Mouse (Mus musculus): ENCODE results near the gene Atf1. TPM values are rescaled to one million over a fixed set of nuclear protein-coding genes. Genes with fewer than 3 reads are reported as not detected.
A peak's percentile ranks its signal among the peaks of the same experiment; 100 is the strongest.

The Atf1 gene
- total and polyA plus RNA-seq, 3 experiments = 41.8 to 854 (median 183) TPM

DNA sequence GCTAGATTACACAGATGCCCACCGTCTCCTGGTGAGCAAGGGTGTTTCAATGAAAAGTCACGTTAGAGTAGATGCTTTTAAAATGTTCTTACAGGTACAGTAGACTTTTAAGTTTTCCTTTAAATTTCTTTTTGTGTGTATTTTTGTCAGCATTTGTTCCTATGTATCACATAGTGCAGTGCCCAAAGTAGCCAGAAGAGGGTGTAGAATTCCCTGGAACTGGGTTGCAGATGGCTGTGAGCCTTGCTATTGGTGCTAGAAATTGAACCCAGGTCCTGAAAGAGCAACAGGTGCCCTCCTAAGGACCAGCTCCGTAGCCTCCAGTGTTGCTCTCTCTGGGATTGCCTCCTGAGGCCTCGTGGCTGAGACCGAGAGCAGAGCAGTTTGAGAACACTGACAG lies 39.1 kb upstream of the Atf1 start:
- peaks cover 7 to 33% of the 10 kb centered on the region in 2 experiments for H3K4me1 ChIP-seq (ENCODE audit: control insufficient read depth in 1 of 2, insufficient read depth in 2 of 2, low read length in 2 of 2)
- H3K27ac ChIP-seq (ENCODE audit: control insufficient read depth, low read depth, low read length) = no peak overlapping the region
- TF ChIP-seq CTCF (IDR thresholded peaks at IDR 0.05 in 2 of 3, conservative IDR thresholded peaks at IDR 0.05 in 1 of 3; ENCODE audit: control insufficient read depth in 1 of 3, insufficient read depth in 1 of 3, low read depth in 2 of 3, low read length in 3 of 3, poor library complexity in 1 of 3, severe bottlenecking in 1 of 3) (peak in 2 of 3 experiments; percentile 58 to 61; a peak in 4 of 6 replicates), MYB (IDR thresholded peaks at IDR 0.05; ENCODE audit: low read depth, low read length) (no peak), SMC3 (IDR thresholded peaks at IDR 0.05; ENCODE audit: low read depth, low read length) (peak; percentile 51), EP300 (IDR thresholded peaks at IDR 0.05; ENCODE audit: low read depth in 1 of 2, low read length in 2 of 2) (peak in 1 of 2 experiments; percentile 23; a peak in 2 of 4 replicates), RAD21 (IDR thresholded peaks at IDR 0.05; ENCODE audit: low read depth, low read length) (peak; percentile 31)
- peaks cover 3 to 34% of the 10 kb centered on the region in 2 experiments; a peak in 3 of 4 replicates for H3K36me3 ChIP-seq (ENCODE audit: control insufficient read depth in 1 of 2, insufficient read depth in 2 of 2, low read length in 2 of 2)
- no peaks in the 10 kb centered on the region for H3K27me3 ChIP-seq (ENCODE audit: control insufficient read depth in 1 of 2, insufficient read depth in 2 of 2, low read length in 2 of 2)
- no peak overlapping the region for H3K4me3 ChIP-seq (ENCODE audit: control insufficient read depth in 1 of 2, insufficient read depth in 1 of 2, low read depth in 2 of 2, low read length in 2 of 2)
- H3K79me2 ChIP-seq (ENCODE audit: control insufficient read depth, insufficient read depth, low read length, poor library complexity) = no peaks in the 10 kb centered on the region
- peak; percentile 52 for DNase-seq (ENCODE audit: low read depth, low spot score)
- H3K9ac ChIP-seq (ENCODE audit: control insufficient read depth, low read depth, low read length, poor library complexity, severe bottlenecking) = no peak overlapping the region
- no peaks in the 10 kb centered on the region for H3K9me3 ChIP-seq (replicated peaks; ENCODE audit: insufficient read depth, low read length)

DNA sequence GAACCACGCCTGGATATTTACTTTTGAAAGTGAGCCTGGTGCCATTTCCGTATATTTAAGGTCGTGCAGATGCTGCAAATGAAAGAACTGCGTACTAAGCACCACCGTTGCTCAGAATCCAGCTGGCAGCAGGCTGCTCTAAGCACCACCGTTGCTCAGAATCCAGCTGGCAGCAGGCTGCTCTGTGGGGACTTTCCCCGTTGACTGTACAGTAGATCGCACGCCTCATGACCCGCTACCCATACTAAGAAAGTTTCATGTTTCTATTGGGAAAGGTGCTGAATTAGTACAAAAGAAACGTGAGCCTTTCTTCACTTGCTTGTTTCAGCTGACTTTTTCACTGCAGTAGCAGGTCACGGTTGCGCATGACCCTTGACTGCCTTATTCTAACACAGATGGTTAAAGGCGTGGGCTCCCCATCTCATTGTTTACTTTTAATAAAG lies 38.6 kb upstream of the Atf1 start:
- Histone ChIP-seq H3K27me3 (ENCODE audit: control insufficient read depth in 1 of 2, insufficient read depth in 2 of 2, low read length in 2 of 2) (no peaks in the 10 kb centered on the region), H3K27ac (ENCODE audit: control insufficient read depth, low read depth, low read length) (no peak overlapping the region), H3K79me2 (ENCODE audit: control insufficient read depth, insufficient read depth, low read length, poor library complexity) (no peaks in the 10 kb centered on the region), H3K4me1 (ENCODE audit: control insufficient read depth in 1 of 2, insufficient read depth in 2 of 2, low read length in 2 of 2) (peaks cover 7 to 33% of the 10 kb centered on the region in 2 experiments), H3K36me3 (ENCODE audit: control insufficient read depth in 1 of 2, insufficient read depth in 2 of 2, low read length in 2 of 2) (peaks cover 3 to 34% of the 10 kb centered on the region in 2 experiments; a peak in 3 of 4 replicates), H3K9me3 (replicated peaks; ENCODE audit: insufficient read depth, low read length) (no peaks in the 10 kb centered on the region), H3K9ac (ENCODE audit: control insufficient read depth, low read depth, low read length, poor library complexity, severe bottlenecking) (no peak overlapping the region), H3K4me3 (ENCODE audit: control insufficient read depth in 1 of 2, insufficient read depth in 1 of 2, low read depth in 2 of 2, low read length in 2 of 2) (no peak overlapping the region)
- TF ChIP-seq KAT2A (conservative IDR thresholded peaks at IDR 0.05; ENCODE audit: low read depth, low read length) = no peak
- no peak for TF ChIP-seq USF2 (IDR thresholded peaks at IDR 0.05; ENCODE audit: borderline replicate concordance in 1 of 2, insufficient read depth in 1 of 2, low read depth in 1 of 2, low read length in 2 of 2)
- no peak for DNase-seq (ENCODE audit: low read depth, low spot score)

GRCm38 (mm10) chr15:100190083-100190482 lies 37.5 kb upstream of the Atf1 start:
- H3K27ac ChIP-seq (ENCODE audit: control insufficient read depth, low read depth, low read length) = no peak overlapping the region
- no peak overlapping the region for H3K4me3 ChIP-seq (ENCODE audit: control insufficient read depth in 1 of 2, insufficient read depth in 1 of 2, low read depth in 2 of 2, low read length in 2 of 2)
- no peaks in the 10 kb centered on the region for H3K27me3 ChIP-seq (ENCODE audit: control insufficient read depth in 1 of 2, insufficient read depth in 2 of 2, low read length in 2 of 2)
- peaks cover 7 to 26% of the 10 kb centered on the region in 2 experiments for H3K4me1 ChIP-seq (ENCODE audit: control insufficient read depth in 1 of 2, insufficient read depth in 2 of 2, low read length in 2 of 2)
- no peaks in the 10 kb centered on the region for H3K9me3 ChIP-seq (replicated peaks; ENCODE audit: insufficient read depth, low read length)
- H3K79me2 ChIP-seq (ENCODE audit: control insufficient read depth, insufficient read depth, low read length, poor library complexity) = no peaks in the 10 kb centered on the region
- peaks cover 5 to 30% of the 10 kb centered on the region in 2 experiments; a peak in 3 of 4 replicates for H3K36me3 ChIP-seq (ENCODE audit: control insufficient read depth in 1 of 2, insufficient read depth in 2 of 2, low read length in 2 of 2)
- TF ChIP-seq MAX (IDR thresholded peaks at IDR 0.05; ENCODE audit: low read length) (no peak), RCOR1 (IDR thresholded peaks at IDR 0.05; ENCODE audit: low read depth, low read length) (no peak), TAL1 (IDR thresholded peaks at IDR 0.05; ENCODE audit: low read length) (no peak), HCFC1 (IDR thresholded peaks at IDR 0.05; ENCODE audit: low read depth, low read length) (no peak), MXI1 (IDR thresholded peaks at IDR 0.05; ENCODE audit: low read depth, low read length) (no peak), USF2 (IDR thresholded peaks at IDR 0.05; ENCODE audit: borderline replicate concordance in 1 of 2, insufficient read depth in 1 of 2, low read depth in 1 of 2, low read length in 2 of 2) (no peak), ZKSCAN1 (IDR thresholded peaks at IDR 0.05; ENCODE audit: low read depth, low read length) (no peak), RAD21 (IDR thresholded peaks at IDR 0.05; ENCODE audit: low read depth, low read length) (no peak), GATA1 (IDR thresholded peaks at IDR 0.05; ENCODE audit: low read depth, low read length) (no peak), CHD2 (IDR thresholded peaks at IDR 0.05; ENCODE audit: low read length) (no peak), SIN3A (IDR thresholded peaks at IDR 0.05; ENCODE audit: low read length) (no peak), E2F4 (IDR thresholded peaks at IDR 0.05; ENCODE audit: borderline replicate concordance, low read depth, low read length) (no peak)
- DNase-seq (ENCODE audit: low read depth, low spot score) = no peak
- no peak overlapping the region for H3K9ac ChIP-seq (ENCODE audit: control insufficient read depth, low read depth, low read length, poor library complexity, severe bottlenecking)

All from MEL (cell line).